Comparison of ENCODE assay signal across 7 mouse cellular contexts in the genomic region with DNA sequence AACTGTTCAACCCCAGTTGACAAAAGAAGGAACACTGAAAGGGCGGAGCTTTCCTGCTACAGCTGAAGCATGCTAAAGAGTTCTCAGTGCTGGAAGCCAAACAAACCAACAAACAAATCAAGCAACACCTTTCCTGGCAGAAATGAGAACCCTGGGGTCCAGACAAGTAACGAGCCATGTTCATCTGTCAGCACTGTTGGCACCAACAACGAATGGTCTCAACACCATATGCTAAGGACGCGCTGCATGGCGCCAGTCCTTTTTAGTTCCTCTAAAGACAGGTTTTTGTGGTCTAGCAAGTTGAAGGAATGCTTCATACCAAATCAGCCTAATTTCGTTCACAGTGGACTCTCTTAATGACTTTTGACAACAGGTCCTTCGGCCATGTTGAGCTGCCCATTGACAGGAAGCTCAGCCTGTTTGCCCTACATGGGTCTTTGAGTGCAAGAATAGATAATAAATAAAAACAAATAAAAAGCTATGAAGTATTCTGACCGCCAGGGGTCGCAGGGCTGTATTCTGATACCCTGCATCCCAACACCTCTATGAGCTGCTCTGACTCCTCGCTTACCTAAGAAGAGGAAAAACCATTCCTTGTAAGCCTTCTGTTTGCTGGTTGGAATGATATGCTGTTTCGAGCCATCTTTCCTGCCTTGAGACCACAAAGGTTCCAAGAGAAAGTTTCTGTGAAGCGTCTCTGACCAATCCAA. TPM values are rescaled to one million over a fixed set of nuclear protein-coding genes. Genes with fewer than 3 reads are reported as not detected.
DNase-seq lines count a peak whose midpoint lies in the region; ATAC-seq lines count a peak whose summit lies in the region.

No protein-coding gene starts in this region.

- intact Hi-C loops in left cerebral cortex, postnatal 14 days (cut with DNase I): loop anchor here (5.0 kb wide), 1 partner anchor 51 kb away; the partner anchor contains the start of gene Pank1

- DNase-seq in right cerebral cortex, postnatal 4 days: peak; percentile 37
- no peak for DNase-seq in right cerebral cortex, postnatal 25 days
- peak; percentile 75 for DNase-seq in ZHBTc4 (ENCODE audit: low read depth, low spot score)
- peak; percentile 51 for DNase-seq in cerebellum, adult 9-11 months
- peak; percentile 27 to 33 for DNase-seq in left cerebral cortex, postnatal 14 days (ENCODE audit: low spot score in 2 of 2)
- DNase-seq in natural killer cell, adult 2 months (ENCODE audit: low spot score in 2 of 2): peak; percentile 36 to 49

- ATAC-seq in granulocyte monocyte progenitor cell, adult 5-6 weeks (replicated peaks; ENCODE audit: poor library complexity, severe bottlenecking): peak; percentile 61

RNA-seq across cellular contexts. Expression of gene Pank1, which starts 53.2 kb away (rescaled TPM):
- total RNA-seq in granulocyte monocyte progenitor cell, adult 5-6 weeks (2014; fragmentation: Nextera tagmentation): 9.9 and 15.1 TPM in 2 replicates
- 4.7 and 7.1 TPM in 2 replicates for total RNA-seq in granulocyte monocyte progenitor cell, adult 5-6 weeks (2017)
- total RNA-seq in left cerebral cortex, postnatal 14 days (2021): 10 to 100 TPM; 17.1 to 18.9 TPM
